Mouse (Mus musculus) heart, adult 9 months (tissue): ENCODE results near the gene Gm428.
"Not testable (repeated sequence)": the region's sequence is repeated elsewhere in the genome, so short reads cannot be mapped to it uniquely, and the experiment has no call there.

ENCODE experiments used
- DNase-seq, 2 experiments: peaks; one replicate each; pipeline ENCODE4 v3.0.0; 2022; ENCODE audit warnings: low spot score in 2 of 2

Gene Gm428

GRCm38 (mm10) chr4:73683216-73683615, at the start of gene Gm428:
Gene Gm428, plus strand, starts transcription at chr4:73683516.
- not testable (repeated sequence) for DNase-seq

- not testable (repeated sequence) for DNase-seq
Measured at GRCm38 (mm10) chr4:73637821-73638220, 45.5 kb upstream of the Gm428 start, which contains the start of gene Gm11236. Gene Gm11236, plus strand, starts transcription at chr4:73638121.

- not testable (repeated sequence) for DNase-seq
Measured at GRCm38 (mm10) chr4:73661864-73662263, 21.5 kb upstream of the Gm428 start.

- not testable (repeated sequence) for DNase-seq
Measured at GRCm38 (mm10) chr4:73668054-73668453, 15.3 kb upstream of the Gm428 start, which contains the start of gene Gm11239. Gene Gm11239, plus strand, starts transcription at chr4:73668354.

- DNase-seq: no peak
Measured at GRCm38 (mm10) chr4:73718761-73719160, 35.4 kb downstream of the Gm428 start.

GRCm38 (mm10) chr4:73719819-73720218, 36.5 kb downstream of the Gm428 start:
- DNase-seq: no peak
